In the genomic region with DNA sequence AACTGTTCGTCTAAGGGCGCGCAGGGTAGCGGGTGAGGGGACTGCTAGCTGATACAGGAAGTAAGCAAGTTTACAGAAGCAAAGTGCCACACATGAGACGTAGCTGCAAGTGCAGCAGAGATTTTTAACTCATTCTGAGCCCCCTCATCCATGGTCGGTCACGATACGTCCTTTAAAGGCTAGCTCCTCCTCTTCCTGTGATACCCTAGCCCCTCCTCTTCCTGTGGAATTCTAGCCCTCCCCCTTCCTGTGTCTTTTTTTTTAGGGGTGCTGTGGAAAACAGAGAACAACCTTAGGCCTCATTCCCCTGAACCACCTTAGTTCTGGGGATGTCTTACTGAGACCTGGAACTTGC, we compare ENCODE assay signal across 10 mouse cellular contexts.
DNase-seq lines count a peak whose midpoint lies in the region; ATAC-seq and TF ChIP-seq lines count a peak whose summit lies in the region.
"Had no signal": no experiment of that assay in that cellular context is flagged by ENCODE, and none has a peak within 500 bp of the region (broad histone marks: within the 10 kb centered on the region; RNA-seq: fewer than 3 reads in every experiment).

No protein-coding gene starts in this region.

- DNase-seq in heart, adult 9 months (ENCODE audit: low spot score in 2 of 2) = no peak
- peak; percentile 10 for DNase-seq in right cerebral cortex, postnatal 4 days
- DNase-seq in right cerebral cortex, adult 18-20 months = no peak
- DNase-seq in heart, postnatal 0 days (ENCODE audit: low spot score) = no peak
- DNase-seq in stomach, postnatal 0 days (ENCODE audit: low spot score) = no peak
- DNase-seq in thymus, postnatal 4 days = no peak
- DNase-seq in cerebellum, adult 9-11 months = no peak

- no peak for TF ChIP-seq CTCF in heart, postnatal 0 days (IDR thresholded peaks at IDR 0.05; ENCODE audit: low read depth)
- TF ChIP-seq CTCF in stomach, postnatal 0 days (IDR thresholded peaks at IDR 0.05; ENCODE audit: low read depth) = no peak

- no peak for TF ChIP-seq EP300 in heart, postnatal 0 days (IDR thresholded peaks at IDR 0.05; ENCODE audit: low read depth)
- no peak for TF ChIP-seq EP300 in stomach, postnatal 0 days (optimal IDR thresholded peaks at IDR 0.05)

- H3K27ac ChIP-seq in heart, embryonic 12.5 days (ENCODE audit: poor library complexity, severe bottlenecking) = peak overlapping the region; percentile 10; the same call in 1 of the 2 replicates
- H3K27ac ChIP-seq in heart, postnatal 0 days (ENCODE audit: low read depth) = peak overlapping the region; percentile 73
- no peak overlapping the region for H3K27ac ChIP-seq in stomach, postnatal 0 days (replicated peaks)

- 75% methylated on average over 8 of the region's 8 CpGs for WGBS in heart, embryonic 12.5 days
- 59% methylated on average over 8 of the region's 8 CpGs for WGBS in heart, postnatal 0 days
- WGBS in stomach, postnatal 0 days = 40% methylated on average over 8 of the region's 8 CpGs

- no peak overlapping the region for H3K4me3 ChIP-seq in heart, embryonic 12.5 days
- H3K4me3 ChIP-seq in heart, postnatal 0 days (ENCODE audit: low read depth, low read length) = peak overlapping the region; percentile 27
- no peak overlapping the region; the same call in 1 of the 2 replicates for H3K4me3 ChIP-seq in stomach, postnatal 0 days (ENCODE audit: low read depth, low read length)
- H3K4me3 ChIP-seq: erythroblast, embryonic 14.5 days had no signal

- H3K27me3 ChIP-seq in heart, embryonic 12.5 days (replicated peaks) = no peaks in the 10 kb centered on the region
- no peaks in the 10 kb centered on the region for H3K27me3 ChIP-seq in heart, postnatal 0 days (ENCODE audit: control insufficient read depth, insufficient read depth, low read length)
- no peaks in the 10 kb centered on the region for H3K27me3 ChIP-seq in stomach, postnatal 0 days (ENCODE audit: control insufficient read depth, insufficient read depth, low read length)

- ATAC-seq in heart, embryonic 12.5 days (ENCODE audit: insufficient number of reproducible peaks, low FRiP score) = no peak
- peak; percentile 25; the same call in 1 of the 2 replicates for ATAC-seq in heart, postnatal 0 days (ENCODE audit: insufficient read depth, low read depth)
- ATAC-seq in stomach, postnatal 0 days (ENCODE audit: low FRiP score, low TSS enrichment) = no peak

- no peak overlapping the region for H3K4me2 ChIP-seq in heart, embryonic 12.5 days
- peak overlapping the region; percentile 46 for H3K4me2 ChIP-seq in heart, postnatal 0 days (ENCODE audit: low read depth, low read length)
- peak overlapping the region; percentile 43 for H3K4me2 ChIP-seq in stomach, postnatal 0 days (replicated peaks; ENCODE audit: low read depth)

- no peak overlapping the region for H3K9ac ChIP-seq in heart, embryonic 12.5 days
- no peak overlapping the region for H3K9ac ChIP-seq in heart, postnatal 0 days (replicated peaks; ENCODE audit: low read depth, low read length)
- H3K9ac ChIP-seq in stomach, postnatal 0 days (ENCODE audit: low read length) = no peak overlapping the region

- H3K4me1 ChIP-seq in heart, embryonic 12.5 days (replicated peaks) = peaks cover 25% of the 10 kb centered on the region
- peaks cover 14% of the 10 kb centered on the region; the same call in 1 of the 2 replicates for H3K4me1 ChIP-seq in heart, postnatal 0 days (ENCODE audit: control insufficient read depth, insufficient read depth)
- no peaks in the 10 kb centered on the region for H3K4me1 ChIP-seq in stomach, postnatal 0 days (replicated peaks; ENCODE audit: control insufficient read depth, insufficient read depth)

- no peaks in the 10 kb centered on the region for H3K9me3 ChIP-seq in heart, embryonic 12.5 days (replicated peaks)
- no peaks in the 10 kb centered on the region for H3K9me3 ChIP-seq in heart, postnatal 0 days (replicated peaks; ENCODE audit: control insufficient read depth, low read length)
- H3K9me3 ChIP-seq in stomach, postnatal 0 days (ENCODE audit: control insufficient read depth, low read length) = no peaks in the 10 kb centered on the region
- H3K9me3 ChIP-seq: G1E had no signal

- no peaks in the 10 kb centered on the region for H3K36me3 ChIP-seq in heart, embryonic 12.5 days
- no peaks in the 10 kb centered on the region for H3K36me3 ChIP-seq in heart, postnatal 0 days (replicated peaks; ENCODE audit: control insufficient read depth, insufficient read depth, low read length)
- no peaks in the 10 kb centered on the region for H3K36me3 ChIP-seq in stomach, postnatal 0 days (ENCODE audit: control insufficient read depth, insufficient read depth, low read length)
- H3K36me3 ChIP-seq: G1E had no signal
